Mouse (Mus musculus) megakaryocyte, embryonic 14.5 days (primary cell): ENCODE measurements around the gene Psapl1.
"Not testable (repeated sequence)": the region's sequence is repeated elsewhere in the genome, so short reads cannot be mapped to it uniquely, and the experiment has no call there.

Experiments used
- FLI1 ChIP-seq: IDR thresholded peaks from 2 replicates; pipeline ENCODE4 v1.6.1; 2012; ENCODE audit warnings: low read length, inconsistent platforms, mixed read lengths
- GATA1 ChIP-seq: IDR thresholded peaks from 3 replicates; pipeline ENCODE4 v1.6.1; 2012; ENCODE audit warnings: mixed read lengths, low read length, inconsistent platforms, borderline replicate concordance

DNA sequence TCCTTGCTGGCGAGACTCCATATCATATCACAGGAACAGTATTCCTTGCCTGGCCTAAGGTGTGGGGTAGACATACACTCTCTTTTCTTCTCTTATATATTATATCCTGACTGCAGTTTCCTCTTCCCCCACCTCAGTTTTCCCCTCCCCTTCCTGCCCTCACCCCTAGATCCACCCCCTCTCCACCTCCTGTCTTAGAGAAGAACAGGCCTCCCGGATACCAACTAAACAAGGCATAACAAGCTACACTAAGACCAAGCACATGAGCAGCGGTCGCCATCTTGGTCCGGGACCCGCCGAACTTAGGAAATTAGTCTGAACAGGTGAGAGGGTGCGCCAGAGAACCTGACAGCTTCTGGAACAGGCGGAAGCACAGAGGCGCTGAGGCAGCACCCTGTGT lies 33.7 kb downstream of the Psapl1 start:
- not testable (repeated sequence) for TF ChIP-seq GATA1, FLI1
